Mouse (Mus musculus) ES-Bruce4 (cell line): Measurements from ENCODE around the gene Adtrp. TPM values are rescaled to one million over a fixed set of nuclear protein-coding genes. Genes with fewer than 3 reads are reported as not detected.

ENCODE experiments used
- H3K27ac ChIP-seq: 2 replicates; pipeline ENCODE4 v1.5.1; 2012; ENCODE audit warnings: low read length, inconsistent platforms; ENCODE audit not compliant: insufficient read depth
- H3K27me3 ChIP-seq: 2 replicates; pipeline ENCODE4 v1.6.1; 2012; ENCODE audit warnings: mild to moderate bottlenecking, low read length, inconsistent platforms; ENCODE audit not compliant: control insufficient read depth, poor library complexity, insufficient read depth, severe bottlenecking
- H3K36me3 ChIP-seq: 2 replicates; pipeline ENCODE4 v1.6.1; 2012; ENCODE audit warnings: inconsistent platforms, mild to moderate bottlenecking, low read length, moderate library complexity; ENCODE audit not compliant: control insufficient read depth, poor library complexity, insufficient read depth, severe bottlenecking
- H3K4me1 ChIP-seq: one replicate; pipeline ENCODE4 v1.8.1; 2011; ENCODE audit warnings: low read length; ENCODE audit not compliant: control insufficient read depth, insufficient read depth
- H3K4me3 ChIP-seq: 2 replicates; pipeline ENCODE4 v1.5.1; 2011; ENCODE audit warnings: low read depth, mild to moderate bottlenecking, low read length
- H3K9ac ChIP-seq: 2 replicates; pipeline ENCODE4 v1.6.1; 2012; ENCODE audit warnings: low read depth, mild to moderate bottlenecking, inconsistent platforms; ENCODE audit not compliant: poor library complexity, severe bottlenecking
- H3K9me3 ChIP-seq: replicated peaks from 2 replicates; pipeline ENCODE4 v1.6.1; 2012; ENCODE audit warnings: mild to moderate bottlenecking, low read length, inconsistent platforms; ENCODE audit not compliant: control insufficient read depth, poor library complexity, insufficient read depth, severe bottlenecking
- CTCF ChIP-seq: IDR thresholded peaks from one replicate; pipeline ENCODE4 v1.8.1; 2011; ENCODE audit warnings: low read depth, low read length
- EP300 ChIP-seq: IDR thresholded peaks from 2 replicates; pipeline ENCODE4 v1.6.1; 2011; ENCODE audit warnings: low read depth, low read length; ENCODE audit not compliant: insufficient read depth
- POLR2A ChIP-seq: IDR thresholded peaks from one replicate; pipeline ENCODE4 v1.8.1; 2011; ENCODE audit warnings: low read length; ENCODE audit not compliant: insufficient read depth
- polyA plus RNA-seq: library from polyadenylated mRNA; stranded (reverse); fragments of >200 nt; gene quantifications from 2 replicates; pipeline ENCODE4 v1.2.4, GENCODE M21; 2011; ENCODE audit warnings: low read depth; ENCODE audit not compliant: missing spikeins, insufficient read depth, insufficient read length

Gene Adtrp
- polyA plus RNA-seq, 1 experiment, result 2.2 TPM

DNA sequence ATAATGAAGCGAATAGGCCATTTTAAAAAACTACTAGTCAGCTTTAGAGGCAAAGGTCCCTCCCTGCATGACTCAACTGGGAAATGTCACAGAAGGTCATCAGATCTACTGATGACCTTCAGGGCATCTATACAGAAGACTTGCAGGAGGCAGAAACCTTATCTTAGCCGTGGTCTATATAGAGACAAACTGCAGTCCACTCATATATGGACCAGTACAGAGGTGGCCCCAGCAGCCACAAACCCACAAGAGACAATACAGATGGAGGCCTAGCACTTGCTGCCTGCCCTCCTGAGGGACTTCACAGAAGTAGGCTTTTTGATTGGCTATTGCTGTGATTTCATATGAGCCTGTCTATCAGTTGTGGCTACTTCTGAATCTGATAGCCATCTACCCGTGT, 85.5 kb downstream of the Adtrp start:
- no peak overlapping the region for H3K9ac ChIP-seq
- no peaks in the 10 kb centered on the region for H3K27me3 ChIP-seq
- no peak overlapping the region for H3K27ac ChIP-seq
- H3K4me3 ChIP-seq, result no peak overlapping the region
- H3K36me3 ChIP-seq, result no peaks in the 10 kb centered on the region
- H3K9me3 ChIP-seq, result no peaks in the 10 kb centered on the region
- no peak for TF ChIP-seq EP300
- H3K4me1 ChIP-seq, result no peaks in the 10 kb centered on the region

DNA sequence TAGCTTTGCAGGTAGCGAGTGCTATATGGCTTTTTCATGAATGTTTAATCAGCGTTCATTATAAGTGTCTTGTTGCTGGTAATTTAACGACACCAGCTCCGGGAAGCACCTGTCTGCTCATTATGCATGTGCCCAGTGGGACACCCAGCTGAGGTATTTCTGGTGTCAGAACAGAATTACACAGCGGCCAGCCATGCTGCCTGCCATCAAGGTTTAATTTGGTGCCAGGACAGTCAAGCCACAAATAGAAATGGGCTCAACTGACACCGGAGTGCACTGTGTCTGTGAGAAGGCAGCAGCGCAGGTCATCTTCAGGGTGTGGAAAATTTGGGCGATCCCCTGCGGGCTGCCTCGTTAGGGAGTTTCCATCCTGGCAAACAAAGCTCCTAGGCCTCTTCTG, 87.0 kb downstream of the Adtrp start:
- Histone ChIP-seq H3K27ac (no peak overlapping the region), H3K4me3 (no peak overlapping the region), H3K36me3 (no peaks in the 10 kb centered on the region), H3K4me1 (no peaks in the 10 kb centered on the region), H3K27me3 (no peaks in the 10 kb centered on the region), H3K9ac (no peak overlapping the region), H3K9me3 (no peaks in the 10 kb centered on the region)
- TF ChIP-seq CTCF (no peak), POLR2A (no peak), EP300 (no peak)

DNA sequence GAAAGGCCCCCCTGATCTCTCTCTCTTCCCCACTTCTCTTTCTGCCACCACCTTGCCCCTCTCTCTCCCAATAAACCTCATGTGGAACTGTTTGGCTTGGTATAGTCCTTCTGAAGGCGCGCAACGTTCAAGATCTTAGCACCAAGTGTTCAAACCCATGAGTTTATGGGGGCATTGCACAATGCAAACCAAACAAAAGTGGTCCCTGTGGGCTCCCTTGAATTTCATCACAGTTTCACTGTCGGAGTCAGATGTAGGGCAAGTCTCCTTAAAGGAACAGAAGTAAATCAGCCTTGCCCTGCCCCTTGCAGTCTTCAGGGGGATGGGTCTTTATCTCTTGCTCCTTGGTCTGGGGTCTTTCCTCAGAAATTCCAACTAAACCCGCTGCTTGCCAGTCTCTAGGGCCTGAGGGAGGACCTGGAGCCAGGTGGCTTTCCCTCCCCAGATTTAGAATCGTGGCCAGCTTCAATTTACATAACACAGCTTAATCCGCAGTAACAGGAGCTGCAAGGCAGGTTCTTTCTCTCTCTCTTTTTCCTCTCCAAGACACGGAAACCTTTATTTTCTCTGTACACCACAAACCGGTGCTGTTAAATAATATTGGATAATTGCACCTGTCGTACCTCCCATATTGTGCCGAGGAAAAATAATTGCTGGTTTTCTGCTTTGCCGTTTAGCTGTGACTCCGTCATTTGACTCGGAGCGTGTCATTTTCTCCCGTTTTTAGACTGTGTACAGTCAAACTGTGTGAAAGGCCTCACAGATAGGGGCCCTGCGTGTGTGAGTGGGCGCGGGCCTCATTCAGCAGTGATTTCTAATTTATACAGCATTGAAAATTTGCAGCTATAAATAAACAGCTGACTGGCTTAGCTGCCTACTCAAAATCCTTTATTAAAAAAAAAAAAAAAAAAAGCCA, 88.7 kb downstream of the Adtrp start:
- H3K9me3 ChIP-seq, result no peaks in the 10 kb centered on the region
- no peak overlapping the region for H3K4me3 ChIP-seq
- H3K9ac ChIP-seq, result no peak overlapping the region
- no peaks in the 10 kb centered on the region for H3K27me3 ChIP-seq
- no peaks in the 10 kb centered on the region for H3K36me3 ChIP-seq
- no peak for TF ChIP-seq EP300
- TF ChIP-seq CTCF, result no peak
- no peak for TF ChIP-seq POLR2A
- no peak overlapping the region for H3K27ac ChIP-seq
- H3K4me1 ChIP-seq, result no peaks in the 10 kb centered on the region

DNA sequence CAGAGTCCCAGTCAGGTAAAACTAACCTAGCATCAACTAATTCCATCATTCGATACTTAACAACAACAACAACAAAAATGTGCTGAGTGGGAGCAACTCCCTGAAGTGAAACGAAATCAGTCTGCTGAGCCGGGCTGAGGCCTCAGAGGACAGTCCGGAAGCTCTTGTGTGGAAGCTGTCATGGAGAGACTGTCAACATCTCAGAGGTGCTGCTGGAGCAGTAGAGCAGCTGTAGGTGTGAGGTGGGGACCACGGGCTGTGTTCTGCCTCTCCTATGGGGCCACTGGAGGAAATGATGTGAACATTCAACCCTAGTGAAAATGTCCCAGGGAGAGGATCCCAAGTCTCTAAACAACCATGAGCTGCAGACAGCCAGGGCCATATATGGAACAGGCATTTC, 94.4 kb downstream of the Adtrp start:
- Histone ChIP-seq H3K4me3 (no peak overlapping the region), H3K27ac (no peak overlapping the region)

GRCm38 (mm10) chr13:41750481-41750880, 97.0 kb downstream of the Adtrp start:
- no peaks in the 10 kb centered on the region for H3K9me3 ChIP-seq
- no peak overlapping the region for H3K9ac ChIP-seq
- no peaks in the 10 kb centered on the region for H3K4me1 ChIP-seq
- H3K4me3 ChIP-seq, result no peak overlapping the region
- H3K27me3 ChIP-seq, result no peaks in the 10 kb centered on the region
- H3K36me3 ChIP-seq, result no peaks in the 10 kb centered on the region
- H3K27ac ChIP-seq, result no peak overlapping the region
- TF ChIP-seq CTCF (no peak), EP300 (no peak), POLR2A (no peak)

More for the DNA sequence above, 94.4 kb downstream of the Adtrp start:
- Histone ChIP-seq H3K9ac (no peak overlapping the region), H3K36me3 (no peaks in the 10 kb centered on the region), H3K9me3 (no peaks in the 10 kb centered on the region), H3K4me1 (no peaks in the 10 kb centered on the region), H3K27me3 (no peaks in the 10 kb centered on the region)
- TF ChIP-seq EP300 (no peak), POLR2A (no peak), CTCF (no peak)

DNA sequence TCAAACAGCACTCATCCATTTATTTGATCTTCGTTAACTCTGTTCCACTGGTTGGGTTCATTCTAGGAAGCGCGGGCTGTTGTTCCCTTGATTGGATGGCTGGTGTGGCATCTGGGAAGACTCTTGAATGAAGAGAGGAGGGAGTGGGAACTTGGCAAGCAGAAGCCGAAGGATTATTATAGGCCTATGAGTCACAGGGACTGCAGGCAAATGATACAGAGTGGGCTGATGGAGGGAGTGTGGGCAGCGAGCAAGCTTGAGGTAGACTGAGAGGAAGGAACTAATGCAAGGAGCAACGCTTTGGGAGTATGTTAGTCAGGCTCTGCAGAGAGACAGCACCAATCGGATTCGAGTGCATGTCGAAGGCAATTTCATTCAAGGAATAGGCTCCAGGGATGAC, 98.6 kb downstream of the Adtrp start:
- Histone ChIP-seq H3K4me3 (no peak overlapping the region), H3K9ac (no peak overlapping the region), H3K9me3 (no peaks in the 10 kb centered on the region), H3K36me3 (no peaks in the 10 kb centered on the region), H3K27me3 (no peaks in the 10 kb centered on the region), H3K27ac (no peak overlapping the region), H3K4me1 (no peaks in the 10 kb centered on the region)
- no peak for TF ChIP-seq EP300
- no peak for TF ChIP-seq CTCF
- no peak for TF ChIP-seq POLR2A
